Mouse (Mus musculus) erythroid progenitor cell, adult 5-6 weeks (primary cell): ENCODE measurements around the gene Camk2n1. TPM values are rescaled to one million over a fixed set of nuclear protein-coding genes. Genes with fewer than 3 reads are reported as not detected.

Experiments used
- ATAC-seq: replicated peaks from 2 replicates; pipeline ENCODE4 v1.8.0; 2016; ENCODE audit warnings: moderate number of reproducible peaks, mild to moderate bottlenecking, moderate TSS enrichment, inconsistent platforms; ENCODE audit not compliant: poor library complexity, low FRiP score, severe bottlenecking
- total RNA-seq, 2 experiments: library from RNA; stranded (forward) in 1 of 2; stranded (reverse) in 1 of 2; fragments of 150-400 nt in 1 of 2; fragments of 186-747, 209-891 nt in 1 of 2; gene quantifications; 2 replicates each; pipeline versions ENCODE4 v1.2.3 to v1.2.4; 2015 to 2017; ENCODE audit warnings: low replicate concordance in 2 of 2

Camk2n1 gene
- total RNA-seq, 2 experiments from 2014 or later: 0.30 to 0.42 TPM

GRCm38 (mm10) chr4:138446981-138447380, 7.1 kb upstream of the Camk2n1 start:
- ATAC-seq: no peak; the same call in 1 of the 2 replicates

GRCm38 (mm10) chr4:138447387-138447786, 6.7 kb upstream of the Camk2n1 start:
- peak; percentile 72 for ATAC-seq

- ATAC-seq: no peak
Observed at GRCm38 (mm10) chr4:138447827-138448602, 6.1 kb upstream of the Camk2n1 start.

GRCm38 (mm10) chr4:138448872-138449615, 5.1 kb upstream of the Camk2n1 start:
- ATAC-seq: no peak

- no peak for ATAC-seq
Observed at GRCm38 (mm10) chr4:138449636-138450314, 4.3 kb upstream of the Camk2n1 start.

GRCm38 (mm10) chr4:138452306-138453096, 1.6 kb upstream of the Camk2n1 start:
- no peak for ATAC-seq

- ATAC-seq: 0 out of 2 replicates have a peak, but pooled peaks have one; percentile 12
Observed at GRCm38 (mm10) chr4:138453097-138453752, 889 bp upstream of the Camk2n1 start.

GRCm38 (mm10) chr4:138454571-138455140, 542 bp downstream of the Camk2n1 start:
- ATAC-seq: no peak

- no peak for ATAC-seq
Observed at GRCm38 (mm10) chr4:138455141-138455955, 1.2 kb downstream of the Camk2n1 start.

GRCm38 (mm10) chr4:138455956-138456341, 1.8 kb downstream of the Camk2n1 start:
- ATAC-seq: no peak

- no peak for ATAC-seq
Observed at GRCm38 (mm10) chr4:138456536-138456935, 2.4 kb downstream of the Camk2n1 start.

GRCm38 (mm10) chr4:138457091-138457490, 3.0 kb downstream of the Camk2n1 start:
- no peak for ATAC-seq

GRCm38 (mm10) chr4:138458171-138458570, 4.1 kb downstream of the Camk2n1 start:
- ATAC-seq: no peak

GRCm38 (mm10) chr4:138458735-138459440, 4.8 kb downstream of the Camk2n1 start:
- ATAC-seq: no peak

GRCm38 (mm10) chr4:138459775-138460174, 5.7 kb downstream of the Camk2n1 start:
- ATAC-seq: no peak

GRCm38 (mm10) chr4:138460910-138461309, 6.8 kb downstream of the Camk2n1 start:
- no peak for ATAC-seq

- no peak for ATAC-seq
Observed at GRCm38 (mm10) chr4:138461471-138461870, 7.4 kb downstream of the Camk2n1 start.
